Mouse (Mus musculus) adrenal gland, postnatal 0 days (tissue): ENCODE measurements around the gene Obp1b. TPM values are rescaled to one million over a fixed set of nuclear protein-coding genes. Genes with fewer than 3 reads are reported as not detected.

Experiments
- polyA plus RNA-seq: library from polyadenylated mRNA; unstranded; fragments of >200 nt; fragmentation: Nextera tagmentation; extraction: Ambion mirVana; gene quantifications from 2 replicates; pipeline ENCODE4 v1.2.1, GENCODE M21; 2015

Obp1b gene
- not detected in 2 replicates for polyA plus RNA-seq

GRCm38 (mm10) chrX:78186477-78186876, at the start of gene Obp1b:
TSS of gene Obp1b (plus strand) at chrX:78186777.

Other genes with a start within 250 kb of the Obp1b start
- gene Obp1a, start 95.4 kb upstream of the Obp1b start, polyA plus RNA-seq, result not detected in 2 replicates
- gene Gm5938, start 61.3 kb upstream of the Obp1b start, polyA plus RNA-seq, result not detected in 2 replicates
- not detected in 2 replicates for gene Gm14743, start 59.1 kb downstream of the Obp1b start, polyA plus RNA-seq
- gene 4930480E11Rik, start 182.9 kb downstream of the Obp1b start, polyA plus RNA-seq, result not detected in 2 replicates